Mouse (Mus musculus): ENCODE measurements at regions not wholly inside any gene's neighbourhood (a gene's known extent, or its start where the extent isn't known, plus 50 kb on each side); places are given as distances from the start of the nearest gene placed in this dataset.
A peak's percentile ranks its signal among the peaks of the same experiment; 100 is the strongest.

DNA sequence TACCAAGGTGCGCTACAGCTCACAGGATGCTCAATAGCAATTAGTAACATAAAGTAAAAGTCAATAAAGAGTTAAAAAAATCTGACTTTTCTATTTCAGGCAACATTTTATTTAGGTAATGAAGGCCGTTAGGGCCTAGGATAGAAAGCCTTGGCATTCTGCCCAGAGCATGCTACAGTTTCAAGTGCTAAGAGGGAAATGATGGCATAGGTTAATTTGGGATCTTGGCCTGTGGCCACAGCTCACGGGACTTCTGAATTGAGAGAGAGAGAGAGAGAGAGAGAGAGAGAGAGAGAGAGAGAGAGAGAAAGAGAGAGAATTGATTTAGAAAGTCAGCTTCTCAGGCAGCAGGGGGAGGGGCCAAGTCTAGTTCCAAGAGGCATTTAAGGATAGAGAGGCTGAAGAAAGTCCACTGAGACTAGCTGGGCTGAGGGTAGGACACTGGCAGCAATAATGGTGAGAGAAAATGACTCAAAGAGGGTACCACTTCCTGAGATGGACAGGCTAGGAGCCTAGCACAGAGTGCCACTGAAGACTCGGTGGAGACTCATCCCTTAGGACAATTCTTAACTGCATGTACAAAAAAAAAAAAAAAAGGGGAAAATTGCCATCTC is 52.6 kb upstream of the Klf14 start:
- DNase-seq, result peak; percentile 73

- no peak for DNase-seq
These were observed 57.7 kb upstream of the Klf14 start for GRCm38 (mm10) chr6:31016566-31016965.

GRCm38 (mm10) chr6:31021776-31022175 is 62.9 kb upstream of the Klf14 start:
- no peak for DNase-seq

- no peak for DNase-seq
These were observed 70.9 kb upstream of the Klf14 start for GRCm38 (mm10) chr6:31029777-31030176.

- no peak for DNase-seq
These were observed 72.1 kb upstream of the Klf14 start for GRCm38 (mm10) chr6:31031022-31031421.

DNA sequence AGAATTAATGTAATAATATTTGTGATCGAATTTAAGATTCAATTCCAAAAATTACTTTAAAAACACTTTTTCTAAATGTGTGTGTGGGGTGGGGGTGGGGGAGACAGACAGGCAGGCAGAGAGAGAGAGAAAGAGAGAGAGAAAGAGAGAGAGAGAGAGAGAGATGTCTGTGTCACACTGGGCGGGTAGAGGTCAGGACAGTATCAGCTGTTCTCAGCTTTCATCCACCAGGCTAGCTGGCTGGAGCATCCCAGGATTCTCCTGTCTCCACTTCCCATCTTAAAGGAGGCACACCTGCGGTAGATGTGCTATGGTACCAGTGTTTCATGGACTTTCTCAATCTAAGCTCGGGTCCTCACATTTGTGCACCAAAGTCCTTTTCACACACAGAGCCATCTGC is 73.3 kb upstream of the Klf14 start:
- DNase-seq, result no peak

- peak; percentile 59 for DNase-seq
These were observed 74.2 kb upstream of the Klf14 start for GRCm38 (mm10) chr6:31032980-31033608.

- DNase-seq, result no peak
These were observed 75.9 kb upstream of the Klf14 start for GRCm38 (mm10) chr6:31034796-31035195.

- peak; percentile 37 for DNase-seq
These were observed 79.0 kb upstream of the Klf14 start for GRCm38 (mm10) chr6:31037801-31038395.

- DNase-seq, result peak; percentile 21
These were observed 79.6 kb upstream of the Klf14 start for GRCm38 (mm10) chr6:31038445-31038844.

GRCm38 (mm10) chr6:31039485-31039884 is 80.6 kb upstream of the Klf14 start:
- DNase-seq, result no peak

GRCm38 (mm10) chr6:31040783-31041182 is 81.9 kb upstream of the Klf14 start:
- DNase-seq, result no peak

DNA sequence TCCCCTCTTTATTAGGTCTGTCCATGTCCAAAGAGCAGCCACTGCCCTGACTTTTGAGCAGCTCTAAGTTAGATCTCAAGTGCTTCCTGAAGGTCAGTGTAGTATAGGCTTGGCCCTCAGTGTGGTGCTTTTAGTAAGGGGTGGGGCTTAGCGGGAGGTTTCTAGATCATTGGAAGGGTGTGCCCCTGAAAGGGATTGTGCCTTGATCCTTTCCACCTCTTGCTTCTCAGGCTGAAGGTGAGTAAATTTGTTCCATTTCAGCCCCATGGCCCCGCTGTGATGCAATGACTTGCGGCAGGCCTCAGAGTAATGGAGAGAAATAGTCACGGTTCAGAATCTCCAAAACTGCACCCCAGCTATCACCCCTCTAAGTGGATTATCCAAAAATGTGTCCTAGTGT is 84.5 kb upstream of the Klf14 start:
- no peak for DNase-seq

- no peak for DNase-seq
These were observed 85.0 kb upstream of the Klf14 start for GRCm38 (mm10) chr6:31043919-31044318.

DNA sequence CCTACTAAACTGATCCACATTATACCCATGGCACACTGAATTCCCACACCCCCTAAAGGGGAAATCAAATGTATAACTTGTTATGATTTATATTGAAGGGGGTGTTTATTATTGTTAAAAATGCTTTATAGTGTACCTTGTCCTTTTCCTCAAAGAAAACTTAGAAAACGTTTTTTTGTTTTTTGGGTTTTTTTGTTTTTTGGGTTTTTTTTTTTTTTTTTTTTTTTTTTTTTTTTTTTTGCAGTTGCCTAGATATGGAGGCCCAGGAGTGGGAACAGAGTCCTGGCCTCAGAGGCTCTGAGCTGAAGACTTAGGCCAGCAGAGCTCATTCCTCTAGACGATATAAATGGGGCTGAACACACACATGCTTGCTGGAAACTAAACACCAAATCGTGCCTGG is 87.3 kb upstream of the Klf14 start:
- no peak for DNase-seq

DNA sequence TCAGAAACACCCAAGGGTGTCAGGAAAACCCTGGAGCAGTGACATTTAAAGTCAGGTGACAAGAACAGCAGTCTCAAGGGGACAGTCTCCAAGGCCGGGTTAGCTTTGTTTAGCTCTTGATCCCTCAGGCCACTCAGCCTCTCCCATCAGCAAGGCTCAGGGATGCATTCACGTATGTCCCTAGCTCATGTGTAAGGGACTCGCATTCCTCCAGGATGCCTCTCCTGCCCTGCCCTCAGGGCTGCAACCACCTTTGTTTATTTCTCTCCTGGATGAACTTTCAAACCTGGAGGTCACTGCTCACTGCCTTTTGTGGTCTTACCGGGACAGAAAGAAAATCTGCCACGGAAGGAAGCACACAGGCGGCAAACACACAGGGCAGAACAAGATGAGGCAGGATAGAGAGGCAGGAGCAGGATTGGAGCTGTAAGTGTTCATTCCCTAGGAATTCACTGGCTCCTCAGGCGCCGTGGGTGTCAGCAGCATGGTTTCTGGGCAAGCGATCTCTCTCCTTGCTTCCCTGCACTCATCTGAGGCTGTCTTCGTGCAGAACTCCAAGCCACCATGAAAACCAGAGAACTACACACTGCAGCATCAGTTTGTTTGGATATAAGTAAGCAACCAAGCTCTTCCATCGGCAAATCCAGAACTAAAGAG is 90.2 kb upstream of the Klf14 start:
- no peak for DNase-seq

- DNase-seq, result no peak
These were observed 92.0 kb upstream of the Klf14 start for GRCm38 (mm10) chr6:31050831-31051230.

- DNase-seq, result no peak
These were observed 92.9 kb upstream of the Klf14 start for GRCm38 (mm10) chr6:31051771-31052170.

DNA sequence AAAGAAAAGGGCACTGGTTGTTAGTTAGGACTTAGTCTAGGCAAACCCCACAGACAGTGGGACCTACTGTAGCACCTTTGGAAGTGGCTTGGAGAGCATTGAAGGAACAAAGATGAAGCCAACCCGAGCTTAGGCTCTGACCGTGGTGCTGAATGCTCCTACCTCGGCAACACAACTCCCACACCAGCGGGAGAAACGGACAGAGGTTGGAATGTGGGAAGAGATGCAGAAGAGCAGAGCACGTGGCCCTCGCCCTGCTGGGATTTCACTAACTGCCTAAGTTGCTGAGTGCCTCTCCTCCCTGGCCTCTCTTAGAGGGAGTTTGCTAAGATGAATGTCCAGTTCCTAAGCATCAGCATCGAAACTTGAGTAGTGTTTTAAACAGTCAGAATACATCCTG is 94.1 kb upstream of the Klf14 start:
- no peak for DNase-seq

DNA sequence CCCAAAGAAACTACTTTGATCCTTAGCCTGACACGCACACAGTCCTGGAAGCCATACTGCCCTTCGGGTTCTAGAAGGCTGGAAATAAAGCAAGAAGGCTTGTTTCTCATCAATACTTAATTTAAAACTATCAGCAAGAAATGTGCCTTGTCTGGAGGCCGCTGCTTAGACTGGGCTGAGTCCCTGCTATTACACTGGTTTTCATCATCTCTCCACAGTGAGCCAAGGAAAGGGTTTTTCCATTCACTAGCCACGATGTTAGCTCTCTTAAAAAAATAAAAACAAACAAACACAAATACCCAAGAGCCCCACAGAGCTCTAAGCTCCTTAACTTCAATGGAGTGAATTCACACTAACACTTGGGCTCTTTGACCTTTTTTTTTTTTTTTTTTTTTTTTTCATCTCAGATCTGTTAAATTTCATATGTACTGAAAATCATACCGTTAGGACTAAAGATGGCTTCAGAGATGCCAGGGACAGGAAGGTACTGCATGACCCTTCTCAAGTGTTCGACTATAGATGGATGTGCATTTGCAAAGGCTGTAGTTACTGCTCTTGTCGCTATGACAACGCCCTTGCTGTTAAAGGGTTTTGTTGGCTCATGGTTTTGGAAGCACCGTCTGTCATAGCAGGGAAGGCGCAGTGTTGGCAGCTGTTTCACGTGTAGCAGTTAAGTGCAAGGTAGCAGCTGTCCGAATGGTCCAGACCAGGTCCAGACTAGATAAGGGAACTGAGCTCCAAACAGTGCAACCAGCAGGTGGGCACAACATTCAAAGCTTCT is 98.1 kb upstream of the Klf14 start:
- DNase-seq, result no peak

DNA sequence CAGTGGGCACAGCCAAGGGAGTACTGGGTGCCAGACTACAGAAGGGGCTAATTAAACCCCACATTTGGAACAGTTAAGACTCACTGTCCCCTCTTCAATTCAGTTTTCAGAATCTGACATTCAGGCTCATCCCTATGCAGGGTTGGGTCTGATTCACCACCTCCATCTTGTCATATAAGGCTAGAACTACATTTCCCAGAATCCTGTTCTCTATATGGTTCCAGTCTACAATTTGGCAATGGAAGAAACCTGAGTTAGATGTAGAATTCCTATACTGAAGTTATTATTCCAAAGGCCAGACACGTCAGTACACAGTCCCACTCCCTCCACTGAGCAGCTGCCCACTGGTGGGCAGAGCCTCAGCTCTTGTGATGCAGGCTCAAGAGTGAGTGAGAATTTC is 99.4 kb upstream of the Klf14 start:
- DNase-seq, result no peak

GRCm38 (mm10) chr6:31058961-31059360 is 100.1 kb upstream of the Klf14 start:
- DNase-seq, result no peak

GRCm38 (mm10) chr6:31061813-31062212 is 102.9 kb upstream of the Klf14 start:
- DNase-seq, result no peak

Data from gastrocnemius, postnatal 10 days (tissue).